Mouse (Mus musculus): ENCODE data around the gene Thegl. TPM values are rescaled to one million over a fixed set of nuclear protein-coding genes. Genes with fewer than 3 reads are reported as not detected.
"Not testable (repeated sequence)": the region's sequence is repeated elsewhere in the genome, so short reads cannot be mapped to it uniquely, and the experiment has no call there.

Gene Thegl
- total and polyA plus RNA-seq, 2 experiments from 2014 or later = not detected

- no peak overlapping the region for H3K4me3 ChIP-seq (ENCODE audit: low read depth, low read length)
- H3K4me2 ChIP-seq (ENCODE audit: low read depth, low read length) = no peak overlapping the region
- H3K4me1 ChIP-seq (ENCODE audit: control insufficient read depth, insufficient read depth) = no peaks in the 10 kb centered on the region
- H3K36me3 ChIP-seq (replicated peaks; ENCODE audit: control insufficient read depth, insufficient read depth, low read length) = no peaks in the 10 kb centered on the region
- no peak for TF ChIP-seq CTCF (IDR thresholded peaks at IDR 0.05; ENCODE audit: low read depth)
- no peak overlapping the region for H3K9ac ChIP-seq (replicated peaks; ENCODE audit: low read depth, low read length)
- DNase-seq (ENCODE audit: low spot score) (no peak), ATAC-seq (ENCODE audit: insufficient read depth, low read depth) (no peak)
- H3K27ac ChIP-seq (ENCODE audit: low read depth) = no peak overlapping the region
- H3K9me3 ChIP-seq (replicated peaks; ENCODE audit: control insufficient read depth, low read length) = no peaks in the 10 kb centered on the region
- H3K27me3 ChIP-seq (ENCODE audit: control insufficient read depth, insufficient read depth, low read length) = no peaks in the 10 kb centered on the region
- 45% methylated on average over 3 of the region's 3 CpGs for WGBS
Observed at GRCm38 (mm10) chr5:77028034-77028433, 12.2 kb downstream of the Thegl start.

GRCm38 (mm10) chr5:77029735-77030134 lies 13.9 kb downstream of the Thegl start:
- ATAC-seq (ENCODE audit: insufficient read depth, low read depth) (peak; percentile 60; the same call in 1 of the 2 replicates), DNase-seq (ENCODE audit: low spot score) (peak; percentile 59)
- Histone ChIP-seq H3K27me3 (ENCODE audit: control insufficient read depth, insufficient read depth, low read length) (no peaks in the 10 kb centered on the region), H3K9me3 (replicated peaks; ENCODE audit: control insufficient read depth, low read length) (no peaks in the 10 kb centered on the region), H3K36me3 (replicated peaks; ENCODE audit: control insufficient read depth, insufficient read depth, low read length) (no peaks in the 10 kb centered on the region), H3K27ac (ENCODE audit: low read depth) (no peak overlapping the region), H3K4me1 (ENCODE audit: control insufficient read depth, insufficient read depth) (no peaks in the 10 kb centered on the region), H3K9ac (replicated peaks; ENCODE audit: low read depth, low read length) (no peak overlapping the region), H3K4me2 (ENCODE audit: low read depth, low read length) (no peak overlapping the region), H3K4me3 (ENCODE audit: low read depth, low read length) (no peak overlapping the region)
- no peak for TF ChIP-seq EP300 (IDR thresholded peaks at IDR 0.05; ENCODE audit: low read depth)
- peak; percentile 74 for TF ChIP-seq CTCF (IDR thresholded peaks at IDR 0.05; ENCODE audit: low read depth)
- WGBS = 80% methylated on average over 5 of the region's 5 CpGs

- not testable (repeated sequence) for H3K36me3 ChIP-seq (replicated peaks; ENCODE audit: control insufficient read depth, insufficient read depth, low read length); H3K27me3 ChIP-seq (ENCODE audit: control insufficient read depth, insufficient read depth, low read length); DNase-seq (ENCODE audit: low spot score)
Observed at GRCm38 (mm10) chr5:77035101-77035500, 19.3 kb downstream of the Thegl start.

GRCm38 (mm10) chr5:77038451-77038850 lies 22.6 kb downstream of the Thegl start:
- H3K4me3 ChIP-seq (ENCODE audit: low read depth, low read length) = no peak overlapping the region
- TF ChIP-seq CTCF (IDR thresholded peaks at IDR 0.05; ENCODE audit: low read depth) (no peak), EP300 (IDR thresholded peaks at IDR 0.05; ENCODE audit: low read depth) (no peak)
- H3K4me1 ChIP-seq (ENCODE audit: control insufficient read depth, insufficient read depth) = no peaks in the 10 kb centered on the region

More at GRCm38 (mm10) chr5:77035101-77035500, 19.3 kb downstream of the Thegl start:
- ATAC-seq (ENCODE audit: insufficient read depth, low read depth); H3K9me3 ChIP-seq (replicated peaks; ENCODE audit: control insufficient read depth, low read length); H3K4me2 ChIP-seq (ENCODE audit: low read depth, low read length); H3K4me1 ChIP-seq (ENCODE audit: control insufficient read depth, insufficient read depth); H3K27ac ChIP-seq (ENCODE audit: low read depth); H3K4me3 ChIP-seq (ENCODE audit: low read depth, low read length); H3K9ac ChIP-seq (replicated peaks; ENCODE audit: low read depth, low read length): not testable (repeated sequence)

GRCm38 (mm10) chr5:77039391-77039790 lies 23.6 kb downstream of the Thegl start:
- ATAC-seq (ENCODE audit: insufficient read depth, low read depth) (no peak), DNase-seq (ENCODE audit: low spot score) (no peak)
- Histone ChIP-seq H3K4me1 (ENCODE audit: control insufficient read depth, insufficient read depth) (no peaks in the 10 kb centered on the region), H3K9me3 (replicated peaks; ENCODE audit: control insufficient read depth, low read length) (no peaks in the 10 kb centered on the region), H3K27me3 (ENCODE audit: control insufficient read depth, insufficient read depth, low read length) (no peaks in the 10 kb centered on the region), H3K9ac (replicated peaks; ENCODE audit: low read depth, low read length) (no peak overlapping the region), H3K4me2 (ENCODE audit: low read depth, low read length) (no peak overlapping the region), H3K4me3 (ENCODE audit: low read depth, low read length) (no peak overlapping the region), H3K36me3 (replicated peaks; ENCODE audit: control insufficient read depth, insufficient read depth, low read length) (no peaks in the 10 kb centered on the region), H3K27ac (ENCODE audit: low read depth) (no peak overlapping the region)
- TF ChIP-seq EP300 (IDR thresholded peaks at IDR 0.05; ENCODE audit: low read depth) (no peak), CTCF (IDR thresholded peaks at IDR 0.05; ENCODE audit: low read depth) (no peak)

More at GRCm38 (mm10) chr5:77038451-77038850, 22.6 kb downstream of the Thegl start:
- Histone ChIP-seq H3K9me3 (replicated peaks; ENCODE audit: control insufficient read depth, low read length) (no peaks in the 10 kb centered on the region), H3K9ac (replicated peaks; ENCODE audit: low read depth, low read length) (no peak overlapping the region), H3K4me2 (ENCODE audit: low read depth, low read length) (no peak overlapping the region), H3K27ac (ENCODE audit: low read depth) (no peak overlapping the region), H3K36me3 (replicated peaks; ENCODE audit: control insufficient read depth, insufficient read depth, low read length) (no peaks in the 10 kb centered on the region), H3K27me3 (ENCODE audit: control insufficient read depth, insufficient read depth, low read length) (no peaks in the 10 kb centered on the region)
- 84% methylated on average over 10 of the region's 10 CpGs for WGBS
- DNase-seq (ENCODE audit: low spot score) (no peak), ATAC-seq (ENCODE audit: insufficient read depth, low read depth) (no peak)

GRCm38 (mm10) chr5:77044362-77044761 lies 28.5 kb downstream of the Thegl start:
- no peak overlapping the region for H3K4me3 ChIP-seq (ENCODE audit: low read depth, low read length)
- 60% methylated on average over 5 of the region's 5 CpGs for whole genome bisulfite sequencing
- no peaks in the 10 kb centered on the region for H3K36me3 ChIP-seq (replicated peaks; ENCODE audit: control insufficient read depth, insufficient read depth, low read length)
- TF ChIP-seq EP300 (IDR thresholded peaks at IDR 0.05; ENCODE audit: low read depth) (no peak), CTCF (IDR thresholded peaks at IDR 0.05; ENCODE audit: low read depth) (no peak)
- H3K4me1 ChIP-seq (ENCODE audit: control insufficient read depth, insufficient read depth) = no peaks in the 10 kb centered on the region
- no peak for ATAC-seq (ENCODE audit: insufficient read depth, low read depth)
- DNase-seq (ENCODE audit: low spot score) = no peak
- H3K27me3 ChIP-seq (ENCODE audit: control insufficient read depth, insufficient read depth, low read length) = no peaks in the 10 kb centered on the region
- H3K9me3 ChIP-seq (replicated peaks; ENCODE audit: control insufficient read depth, low read length) = no peaks in the 10 kb centered on the region
- no peak overlapping the region for H3K4me2 ChIP-seq (ENCODE audit: low read depth, low read length)
- H3K27ac ChIP-seq (ENCODE audit: low read depth) = no peak overlapping the region
- H3K9ac ChIP-seq (replicated peaks; ENCODE audit: low read depth, low read length) = no peak overlapping the region

Measured in heart, postnatal 0 days (tissue).